Mouse (Mus musculus) erythroblast, embryonic 14.5 days (primary cell): ENCODE data around the gene Ddx28.

Experiments used
- GATA1 ChIP-seq: IDR thresholded peaks from 2 replicates; pipeline ENCODE4 v1.6.1; 2012; ENCODE audit warnings: low read length, inconsistent platforms, mixed read lengths
- TAL1 ChIP-seq: IDR thresholded peaks from 3 replicates; pipeline ENCODE4 v1.6.1; 2012; ENCODE audit warnings: low read length, inconsistent platforms, mixed read lengths

DNA sequence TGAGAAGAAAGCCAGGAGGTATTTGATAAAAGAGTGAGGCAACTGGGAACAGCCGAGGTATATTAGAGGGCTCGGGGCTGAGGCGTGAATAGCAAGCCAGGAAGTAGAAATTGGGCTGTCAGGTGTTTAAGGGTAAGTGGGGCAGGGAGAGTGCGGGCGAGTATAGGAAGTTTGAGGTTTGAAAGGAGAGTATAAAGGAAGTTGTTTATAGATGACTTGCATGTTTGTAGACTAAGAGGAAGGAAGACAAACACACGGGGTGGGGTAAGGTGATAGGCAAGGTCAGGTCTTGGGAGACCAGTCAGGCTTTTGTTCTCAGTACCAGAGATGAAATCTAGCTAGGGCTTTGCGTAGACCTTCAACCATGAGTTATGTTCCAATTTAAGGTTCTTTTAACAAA lies 5.4 kb upstream of the Ddx28 start:
- TF ChIP-seq GATA1: no peak
- no peak for TF ChIP-seq TAL1
